In the genomic region with DNA sequence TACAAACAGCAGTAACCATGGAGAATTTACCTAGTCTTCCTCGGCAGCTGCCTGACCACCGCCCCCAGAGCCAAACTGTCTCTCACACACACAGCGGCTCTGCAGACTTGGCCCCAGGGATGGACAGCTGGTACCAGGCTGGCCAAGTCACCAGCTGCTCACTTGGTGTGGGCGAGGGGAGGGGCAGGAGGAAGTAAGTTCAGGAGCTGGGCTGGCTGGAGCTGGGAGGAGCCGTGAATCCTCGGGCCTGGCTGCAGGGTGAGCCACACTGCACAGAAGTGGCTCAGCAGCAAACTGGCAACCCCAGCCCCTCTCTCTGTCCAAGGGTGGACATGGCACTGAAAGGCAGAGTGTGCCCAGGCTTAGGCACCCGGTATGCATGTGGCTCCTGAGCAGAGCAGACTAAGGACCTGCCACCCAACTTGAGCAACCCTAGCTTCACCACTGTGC, we compare ENCODE assay signal across 8 mouse cellular contexts. TPM values are rescaled to one million over a fixed set of nuclear protein-coding genes. Genes with fewer than 3 reads are reported as not detected.
DNase-seq lines count a peak whose midpoint lies in the region; ATAC-seq and TF ChIP-seq lines count a peak whose summit lies in the region.

No protein-coding gene starts in this region.

- peak overlapping the region; percentile 65 for H3K4me3 ChIP-seq in C2C12 (ENCODE audit: insufficient read depth, poor library complexity, severe bottlenecking)
- no peak overlapping the region for H3K4me3 ChIP-seq in bone marrow, adult 2 months (replicated peaks; ENCODE audit: control insufficient read depth, low read depth, low read length)
- H3K4me3 ChIP-seq in forebrain, embryonic 11.5 days (ENCODE audit: low read depth, low read length): peak overlapping the region; percentile 98
- peak overlapping the region in 1 of 2 experiments; percentile 93; a peak in 2 of 4 replicates for H3K4me3 ChIP-seq in heart, embryonic 14.5 days (ENCODE audit: control insufficient read depth in 1 of 2, insufficient read depth in 1 of 2, low read depth in 1 of 2, low read length in 2 of 2)
- no peak overlapping the region for H3K4me3 ChIP-seq in liver, embryonic 15.5 days (replicated peaks)
- H3K4me3 ChIP-seq in neural tube, embryonic 12.5 days: peak overlapping the region; percentile 98

- H3K79me3 ChIP-seq in C2C12 (ENCODE audit: low read depth): peaks cover 49% of the 10 kb centered on the region

- ATAC-seq in forebrain, embryonic 11.5 days (replicated peaks; ENCODE audit: low FRiP score): peak; percentile 55
- ATAC-seq in heart, embryonic 14.5 days (ENCODE audit: insufficient number of reproducible peaks, insufficient read depth, low FRiP score, low read depth): 0 out of 2 replicates have a peak, but pooled peaks have one; percentile 14
- no peak for ATAC-seq in liver, embryonic 15.5 days (ENCODE audit: insufficient read depth)
- ATAC-seq in neural tube, embryonic 12.5 days (ENCODE audit: low FRiP score, low read depth): peak; percentile 79

- no peaks in the 10 kb centered on the region for H3K27me3 ChIP-seq in C2C12 (ENCODE audit: control insufficient read depth, insufficient read depth, insufficient read length)
- H3K27me3 ChIP-seq in forebrain, embryonic 11.5 days (ENCODE audit: control insufficient read depth, insufficient read depth, low read length): no peaks in the 10 kb centered on the region
- H3K27me3 ChIP-seq in heart, embryonic 14.5 days (ENCODE audit: control insufficient read depth, insufficient read depth, low read length): no peaks in the 10 kb centered on the region
- H3K27me3 ChIP-seq in liver, embryonic 15.5 days: no peaks in the 10 kb centered on the region
- no peaks in the 10 kb centered on the region for H3K27me3 ChIP-seq in neural tube, embryonic 12.5 days (replicated peaks)

- H3K36me3 ChIP-seq in C2C12 (ENCODE audit: control insufficient read depth, insufficient read depth): peaks cover 32% of the 10 kb centered on the region
- peaks cover 20% of the 10 kb centered on the region for H3K36me3 ChIP-seq in forebrain, embryonic 11.5 days (ENCODE audit: control insufficient read depth, insufficient read depth, low read length)
- H3K36me3 ChIP-seq in heart, embryonic 14.5 days (ENCODE audit: control insufficient read depth, insufficient read depth, low read length): peaks cover 39% of the 10 kb centered on the region
- H3K36me3 ChIP-seq in liver, embryonic 15.5 days (replicated peaks): peaks cover 34% of the 10 kb centered on the region
- peaks cover 33% of the 10 kb centered on the region for H3K36me3 ChIP-seq in neural tube, embryonic 12.5 days

- TF ChIP-seq CTCF in C2C12 (IDR thresholded peaks at IDR 0.05; ENCODE audit: control insufficient read depth, insufficient read depth, insufficient read length): no peak
- no peak for TF ChIP-seq CTCF in bone marrow, adult 2 months (IDR thresholded peaks at IDR 0.05; ENCODE audit: control insufficient read depth, insufficient read depth, low read length)

- H3K27ac ChIP-seq in bone marrow, adult 2 months (ENCODE audit: control insufficient read depth, insufficient read depth, low read depth, low read length, poor library complexity): peak overlapping the region; percentile 15; the same call in 1 of the 2 replicates
- peak overlapping the region; percentile 99 for H3K27ac ChIP-seq in forebrain, embryonic 11.5 days (ENCODE audit: low read depth, low read length)
- H3K27ac ChIP-seq in heart, embryonic 14.5 days (replicated peaks in 1 of 2; ENCODE audit: control insufficient read depth in 1 of 2, insufficient read depth in 1 of 2, low read depth in 2 of 2, low read length in 2 of 2): peak overlapping the region; percentile 79 to 98
- 0 out of 2 replicates have a peak overlapping the region, but pooled peaks have one; percentile 89 for H3K27ac ChIP-seq in liver, embryonic 15.5 days (replicated peaks)
- H3K27ac ChIP-seq in neural tube, embryonic 12.5 days: peak overlapping the region; percentile 97

- WGBS in bone marrow, adult 2 months: 26% methylated on average over 7 of the region's 7 CpGs
- 20% methylated on average over 7 of the region's 7 CpGs for WGBS in forebrain, embryonic 11.5 days
- WGBS in heart, embryonic 14.5 days: 34% methylated on average over 7 of the region's 7 CpGs
- WGBS in liver, embryonic 15.5 days (ENCODE audit: insufficient replicate concordance): 38% methylated on average over 7 of the region's 7 CpGs
- WGBS in neural tube, embryonic 12.5 days: 13% methylated on average over 7 of the region's 7 CpGs

- no peaks in the 10 kb centered on the region for H3K9me3 ChIP-seq in forebrain, embryonic 11.5 days (ENCODE audit: control insufficient read depth, low read length)
- no peaks in the 10 kb centered on the region for H3K9me3 ChIP-seq in heart, embryonic 14.5 days (ENCODE audit: control insufficient read depth, low read length)
- H3K9me3 ChIP-seq in liver, embryonic 15.5 days (replicated peaks): no peaks in the 10 kb centered on the region
- H3K9me3 ChIP-seq in neural tube, embryonic 12.5 days: no peaks in the 10 kb centered on the region

- H3K4me2 ChIP-seq in forebrain, embryonic 11.5 days (ENCODE audit: low read depth, low read length, severe bottlenecking): peak overlapping the region; percentile 90
- H3K4me2 ChIP-seq in heart, embryonic 14.5 days (ENCODE audit: low read length): peak overlapping the region; percentile 98
- 0 out of 2 replicates have a peak overlapping the region, but pooled peaks have one; percentile 95 for H3K4me2 ChIP-seq in liver, embryonic 15.5 days
- H3K4me2 ChIP-seq in neural tube, embryonic 12.5 days (replicated peaks): peak overlapping the region; percentile 86

- peaks cover 3% of the 10 kb centered on the region for H3K4me1 ChIP-seq in bone marrow, adult 2 months (ENCODE audit: control insufficient read depth, insufficient read depth, low read length)
- H3K4me1 ChIP-seq in forebrain, embryonic 11.5 days (replicated peaks; ENCODE audit: control insufficient read depth, insufficient read depth, low read length): peaks cover 11% of the 10 kb centered on the region
- peaks cover 17 to 21% of the 10 kb centered on the region in 2 experiments for H3K4me1 ChIP-seq in heart, embryonic 14.5 days (ENCODE audit: control insufficient read depth in 2 of 2, insufficient read depth in 2 of 2, low read length in 2 of 2)
- peaks cover 43% of the 10 kb centered on the region for H3K4me1 ChIP-seq in liver, embryonic 15.5 days (replicated peaks)
- peaks cover 37% of the 10 kb centered on the region for H3K4me1 ChIP-seq in neural tube, embryonic 12.5 days

- DNase-seq in forebrain, embryonic 11.5 days (ENCODE audit: low spot score): peak; percentile 82
- peak; percentile 52 to 84 for DNase-seq in kidney, postnatal 25 days
- DNase-seq in thymus, postnatal 14 days: peak; percentile 28

- peaks cover 64% of the 10 kb centered on the region for H3K79me2 ChIP-seq in C2C12 (ENCODE audit: control insufficient read depth, insufficient read depth)

- peak overlapping the region; percentile 100 for H3K9ac ChIP-seq in forebrain, embryonic 11.5 days (ENCODE audit: low read length)
- peak overlapping the region; percentile 100 for H3K9ac ChIP-seq in heart, embryonic 14.5 days (ENCODE audit: low read length)
- H3K9ac ChIP-seq in liver, embryonic 15.5 days: no peak overlapping the region
- peak overlapping the region; percentile 100 for H3K9ac ChIP-seq in neural tube, embryonic 12.5 days

- peak overlapping the region; percentile 58 for H3ac ChIP-seq in C2C12 (ENCODE audit: control insufficient read depth, insufficient read length, low read depth)

- TF ChIP-seq POLR2A in bone marrow, adult 2 months (IDR thresholded peaks at IDR 0.05; ENCODE audit: borderline replicate concordance, control insufficient read depth, low read depth, low read length): no peak

TF ChIP-seq in C2C12, 6 proteins besides CTCF, POLR2A, EP300 and RAD21:
- TF ChIP-seq MYOD1 (IDR thresholded peaks at IDR 0.05; ENCODE audit: control insufficient read depth, insufficient read length, low read depth): peak; percentile 88
- TF ChIP-seq CEBPB (IDR thresholded peaks at IDR 0.05; ENCODE audit: low read depth): no peak
- TF ChIP-seq MAX (IDR thresholded peaks at IDR 0.05): peak; percentile 14

RNA-seq across cellular contexts. Expression of a gene that starts 11.7 kb away (rescaled TPM):
- polyA plus RNA-seq in C2C12 (2012; fragmentation: generic; extraction: Trizol): 321 TPM
- 35.9 and 43.9 TPM in 2 replicates for polyA plus RNA-seq in bone marrow, adult 2 months (2011; ENCODE audit: insufficient read depth, insufficient read length, low replicate concordance, missing spikeins)
- 310 and 367 TPM in 2 replicates for polyA plus RNA-seq in forebrain, embryonic 11.5 days (2014; fragmentation: Nextera tagmentation; extraction: Ambion mirVana)
- polyA plus RNA-seq in heart, embryonic 14.5 days (2014; fragmentation: Nextera tagmentation; extraction: Ambion mirVana): 133 and 135 TPM in 2 replicates
- polyA plus RNA-seq in liver, embryonic 15.5 days (2015; fragmentation: Nextera tagmentation; extraction: Ambion mirVana): 31.1 and 51.4 TPM in 2 replicates
- polyA plus RNA-seq in neural tube, embryonic 12.5 days (2016; fragmentation: Nextera tagmentation; extraction: Ambion mirVana): 293 and 314 TPM in 2 replicates

RNA-seq across cellular contexts. Expression of a gene that starts 23.2 kb away (rescaled TPM):
- 7.8 TPM for polyA plus RNA-seq in C2C12 (2012; fragmentation: generic; extraction: Trizol)
- polyA plus RNA-seq in bone marrow, adult 2 months (2011; ENCODE audit: insufficient read depth, insufficient read length, low replicate concordance, missing spikeins): 3.1 and 6.3 TPM in 2 replicates
- polyA plus RNA-seq in forebrain, embryonic 11.5 days (2014; fragmentation: Nextera tagmentation; extraction: Ambion mirVana): 17.9 and 20.2 TPM in 2 replicates
- 14.3 and 15.5 TPM in 2 replicates for polyA plus RNA-seq in heart, embryonic 14.5 days (2014; fragmentation: Nextera tagmentation; extraction: Ambion mirVana)
- polyA plus RNA-seq in liver, embryonic 15.5 days (2015; fragmentation: Nextera tagmentation; extraction: Ambion mirVana): 5.9 and 6.4 TPM in 2 replicates
- polyA plus RNA-seq in neural tube, embryonic 12.5 days (2016; fragmentation: Nextera tagmentation; extraction: Ambion mirVana): 21.2 and 22.9 TPM in 2 replicates

RNA-seq across cellular contexts. Expression of a gene that starts 23.4 kb away (rescaled TPM):
- 3.1 TPM for polyA plus RNA-seq in C2C12 (2012; fragmentation: generic; extraction: Trizol)
- polyA plus RNA-seq in bone marrow, adult 2 months (2011; ENCODE audit: insufficient read depth, insufficient read length, low replicate concordance, missing spikeins): 7.1 and 10.3 TPM in 2 replicates
- 21.2 and 22.2 TPM in 2 replicates for polyA plus RNA-seq in forebrain, embryonic 11.5 days (2014; fragmentation: Nextera tagmentation; extraction: Ambion mirVana)
- polyA plus RNA-seq in heart, embryonic 14.5 days (2014; fragmentation: Nextera tagmentation; extraction: Ambion mirVana): 11.7 and 14.4 TPM in 2 replicates
- 4.9 and 5.0 TPM in 2 replicates for polyA plus RNA-seq in liver, embryonic 15.5 days (2015; fragmentation: Nextera tagmentation; extraction: Ambion mirVana)
- polyA plus RNA-seq in neural tube, embryonic 12.5 days (2016; fragmentation: Nextera tagmentation; extraction: Ambion mirVana): 17.9 and 18.8 TPM in 2 replicates

Comparison
In these comparisons a context has a peak if more than half of its experiments do, and no peak if none do; other contexts are left out.
1. H3K4me3 ChIP-seq: peak in C2C12 (single experiment), forebrain, embryonic 11.5 days (single experiment) and neural tube, embryonic 12.5 days (single experiment); none in bone marrow, adult 2 months (single experiment) and liver, embryonic 15.5 days (single experiment).
2. H3K27ac ChIP-seq: peak in every context shown above with its lines; median percentile 99 in forebrain, embryonic 11.5 days; 97 in neural tube, embryonic 12.5 days; 89 in liver, embryonic 15.5 days; 88 in heart, embryonic 14.5 days; 15 in bone marrow, adult 2 months.
3. DNase-seq: peak in every context shown above with its lines; median percentile 82 in forebrain, embryonic 11.5 days; 68 in kidney, postnatal 25 days; 28 in thymus, postnatal 14 days.
4. Peak in every context shown above with its lines, with median percentiles within 50 percentile points of each other: H3K4me2 ChIP-seq.